Mouse (Mus musculus) midbrain, embryonic 13.5 days (tissue): ENCODE measurements around the gene Olfr395. TPM values are rescaled to one million over a fixed set of nuclear protein-coding genes. Genes with fewer than 3 reads are reported as not detected.
"Not testable (repeated sequence)": the region's sequence is repeated elsewhere in the genome, so short reads cannot be mapped to it uniquely, and the experiment has no call there.

Experiments
- ATAC-seq: fragments of 200-750 bp; cut with Nextera tagmentation; 2 replicates; pipeline ENCODE4 v1.8.0; 2017; ENCODE audit warnings: mild to moderate bottlenecking, moderate TSS enrichment, moderate library complexity
- H3K27ac ChIP-seq: fragments of 300-500 bp; sonication (generic); 2 replicates; pipeline ENCODE4 v1.5.1; 2015; ENCODE audit warnings: inconsistent platforms, mild to moderate bottlenecking, moderate library complexity
- H3K27me3 ChIP-seq: fragments of 300-500 bp; sonication (generic); 2 replicates; pipeline ENCODE4 v1.6.1; 2015; ENCODE audit warnings: mild to moderate bottlenecking, inconsistent platforms
- H3K36me3 ChIP-seq: fragments of 300-500 bp; sonication (generic); 2 replicates; pipeline ENCODE4 v1.6.1; 2015; ENCODE audit warnings: mild to moderate bottlenecking, inconsistent platforms
- H3K4me1 ChIP-seq: fragments of 300-500 bp; sonication (generic); replicated peaks from 2 replicates; pipeline ENCODE4 v1.6.1; 2015; ENCODE audit warnings: inconsistent platforms
- H3K4me2 ChIP-seq: fragments of 300-500 bp; sonication (generic); replicated peaks from 2 replicates; pipeline ENCODE4 v1.6.1; 2015; ENCODE audit warnings: moderate library complexity, mild to moderate bottlenecking, inconsistent platforms
- H3K4me3 ChIP-seq: fragments of 300-500 bp; sonication (generic); replicated peaks from 2 replicates; pipeline ENCODE4 v1.5.1; 2015; ENCODE audit warnings: mild to moderate bottlenecking, inconsistent platforms
- H3K9ac ChIP-seq: fragments of 300-500 bp; sonication (generic); replicated peaks from 2 replicates; pipeline ENCODE4 v1.6.1; 2015; ENCODE audit warnings: mild to moderate bottlenecking, inconsistent platforms
- H3K9me3 ChIP-seq: fragments of 300-500 bp; sonication (generic); 2 replicates; pipeline ENCODE4 v1.6.1; 2016; ENCODE audit warnings: mild to moderate bottlenecking, inconsistent platforms
- WGBS: fragments of 180-500 bp; shearing (Covaris S2); methylation state at CpG from one replicate; pipeline ENCODE4 v1.1.7; 2015; 5-methylcytosine and 5-hydroxymethylcytosine counted together
- polyA plus RNA-seq: library from polyadenylated mRNA; unstranded; fragments of >200 nt; fragmentation: Nextera tagmentation; extraction: Ambion mirVana; gene quantifications from 2 replicates; pipeline ENCODE4 v1.2.1, GENCODE M21; 2015

Gene Olfr395
- not detected in 2 replicates for polyA plus RNA-seq

- not testable (repeated sequence) for ATAC-seq, H3K9me3 ChIP-seq, H3K4me3 ChIP-seq, H3K4me1 ChIP-seq, H3K36me3 ChIP-seq, H3K4me2 ChIP-seq, H3K27me3 ChIP-seq, H3K9ac ChIP-seq, H3K27ac ChIP-seq
- 78% methylated on average over 4 of the region's 4 CpGs for WGBS
Measured at GRCm38 (mm10) chr11:73909199-73909598, at the start of gene Olfr395. TSS of gene Olfr395 (minus strand) at chr11:73909299.

- no peak within 1 kb of the TSS for H3K9ac ChIP-seq
- no peaks in the 10 kb centered on the region for H3K36me3 ChIP-seq
- ATAC-seq, result no peak
- H3K4me3 ChIP-seq, result no peak within 1 kb of the TSS
- no peak within 1 kb of the TSS for H3K4me2 ChIP-seq
- peaks cover 18% of the 10 kb centered on the region for H3K9me3 ChIP-seq
- no peak within 1 kb of the TSS for H3K27ac ChIP-seq
- H3K4me1 ChIP-seq, result no peaks in the 10 kb centered on the region
- no peaks in the 10 kb centered on the region for H3K27me3 ChIP-seq
Measured at GRCm38 (mm10) chr11:73936377-73936776, 27.3 kb upstream of the Olfr395 start, which contains the start of gene Olfr23. TSS of gene Olfr23 (plus strand) at chr11:73936677.

- 75% methylated on average over 1 of the region's 1 CpGs for WGBS
- ATAC-seq, result no peak
- Histone ChIP-seq H3K36me3 (no peaks in the 10 kb centered on the region), H3K9ac (no peak within 1 kb of the TSS), H3K4me1 (no peaks in the 10 kb centered on the region), H3K27ac (no peak within 1 kb of the TSS), H3K27me3 (no peaks in the 10 kb centered on the region), H3K4me2 (no peak within 1 kb of the TSS), H3K4me3 (no peak within 1 kb of the TSS), H3K9me3 (peaks cover 11% of the 10 kb centered on the region; the same call in 1 of the 2 replicates)
Measured at GRCm38 (mm10) chr11:73890671-73891070, 18.4 kb downstream of the Olfr395 start, which contains the start of gene Olfr394. TSS of gene Olfr394 (minus strand) at chr11:73890771.

Other genes with a start within 250 kb of the Olfr395 start
- not detected in 2 replicates for gene Zfp735, start 220.5 kb downstream of the Olfr395 start, polyA plus RNA-seq
- not detected in 2 replicates for gene Olfr389, start 128.6 kb downstream of the Olfr395 start, polyA plus RNA-seq
- gene Olfr390, start 126.3 kb downstream of the Olfr395 start, polyA plus RNA-seq, result not detected in 2 replicates
- not detected in 2 replicates for gene Olfr391-ps, start 106.2 kb downstream of the Olfr395 start, polyA plus RNA-seq
- gene Olfr392, start 92.2 kb downstream of the Olfr395 start, polyA plus RNA-seq, result not detected in 2 replicates
- gene Olfr393, start 57.8 kb downstream of the Olfr395 start, polyA plus RNA-seq, result not detected in 2 replicates
- gene Olfr394, start 18.5 kb downstream of the Olfr395 start, polyA plus RNA-seq, result not detected in 2 replicates
- not detected in 2 replicates for gene Olfr23, start 27.4 kb upstream of the Olfr395 start, polyA plus RNA-seq
- gene Olfr397, start 51.5 kb upstream of the Olfr395 start, polyA plus RNA-seq, result not detected in 2 replicates
- 0.03 TPM in 1 of 2 replicates, not detected in the other for gene Olfr398, start 81.1 kb upstream of the Olfr395 start, polyA plus RNA-seq
- gene Olfr139, start 147.3 kb upstream of the Olfr395 start, polyA plus RNA-seq, result not detected in 2 replicates
- gene Olfr399, start 147.3 kb upstream of the Olfr395 start, polyA plus RNA-seq, result not detected in 2 replicates
- gene Zfp616, start 160.7 kb upstream of the Olfr395 start, polyA plus RNA-seq, result not detected in 2 replicates
- not detected in 2 replicates for gene Olfr401, start 204.4 kb upstream of the Olfr395 start, polyA plus RNA-seq
- not detected in 2 replicates for gene Olfr402, start 244.2 kb upstream of the Olfr395 start, polyA plus RNA-seq